Mouse (Mus musculus) hindbrain, embryonic 15.5 days (tissue): ENCODE results near the gene Fam186b. TPM values are rescaled to one million over a fixed set of nuclear protein-coding genes. Genes with fewer than 3 reads are reported as not detected.

Experiments used
- polyA plus RNA-seq: library from polyadenylated mRNA; unstranded; fragments of >200 nt; fragmentation: Nextera tagmentation; extraction: Ambion mirVana; gene quantifications from 2 replicates; pipeline ENCODE4 v1.2.1, GENCODE M21; 2015

The Fam186b gene
- polyA plus RNA-seq, 1 experiment from 2014 or later = 0.86 TPM

Other genes with a start within 250 kb of the Fam186b start
- gene Prph, start 240.7 kb downstream of the Fam186b start, polyA plus RNA-seq = 57.5 and 89.3 TPM in 2 replicates
- gene Troap, start 221.3 kb downstream of the Fam186b start, polyA plus RNA-seq = 8.5 and 10.1 TPM in 2 replicates
- 6.4 and 7.8 TPM in 2 replicates for gene C1ql4, start 208.1 kb downstream of the Fam186b start, polyA plus RNA-seq
- gene Dnajc22, start 202.7 kb downstream of the Fam186b start, polyA plus RNA-seq = 1.1 and 1.3 TPM in 2 replicates
- gene Spats2, start 170.0 kb downstream of the Fam186b start, polyA plus RNA-seq = 32.3 and 34.9 TPM in 2 replicates
- 0.81 and 1.5 TPM in 2 replicates for gene Kcnh3, start 71.0 kb downstream of the Fam186b start, polyA plus RNA-seq
- gene Mcrs1, start 43.9 kb downstream of the Fam186b start, polyA plus RNA-seq = 203 and 209 TPM in 2 replicates
- gene Prpf40b, start 801 bp downstream of the Fam186b start, polyA plus RNA-seq = 108 and 114 TPM in 2 replicates
- gene Fmnl3, start 74.6 kb upstream of the Fam186b start, polyA plus RNA-seq = 8.9 and 9.1 TPM in 2 replicates
- gene Tmbim6, start 97.0 kb upstream of the Fam186b start, polyA plus RNA-seq = 299 and 320 TPM in 2 replicates
- 14.7 and 17.1 TPM in 2 replicates for gene Nckap5l, start 161.9 kb upstream of the Fam186b start, polyA plus RNA-seq
- gene Bcdin3d, start 178.8 kb upstream of the Fam186b start, polyA plus RNA-seq = 16.4 and 17.7 TPM in 2 replicates
- 42.2 and 48.7 TPM in 2 replicates for gene Faim2, start 232.3 kb upstream of the Fam186b start, polyA plus RNA-seq